Mouse (Mus musculus) hindbrain, postnatal 0 days (tissue): ENCODE measurements around the gene Ndufb7. TPM values are rescaled to one million over a fixed set of nuclear protein-coding genes. Genes with fewer than 3 reads are reported as not detected.
A peak's percentile ranks its signal among the peaks of the same experiment; 100 is the strongest.

Source experiments
- ATAC-seq: fragments of 200-750 bp; cut with Nextera tagmentation; 2 replicates; pipeline ENCODE4 v1.8.0; 2017; ENCODE audit warnings: mild to moderate bottlenecking, moderate TSS enrichment, moderate library complexity
- DNase-seq: peaks from one replicate; pipeline ENCODE4 v3.0.0-alpha.2; 2015; ENCODE audit warnings: low spot score
- H3K27ac ChIP-seq: fragments of 300-500 bp; sonication (generic); 2 replicates; pipeline ENCODE4 v1.5.1; 2014; ENCODE audit warnings: mild to moderate bottlenecking
- H3K27me3 ChIP-seq: fragments of 300-500 bp; sonication (generic); 2 replicates; pipeline ENCODE4 v1.6.1; 2014; ENCODE audit warnings: low read length, mixed read lengths; ENCODE audit not compliant: insufficient read depth
- H3K36me3 ChIP-seq: fragments of 300-500 bp; sonication (generic); 2 replicates; pipeline ENCODE4 v1.6.1; 2014; ENCODE audit warnings: low read length, mixed read lengths; ENCODE audit not compliant: insufficient read depth
- H3K4me1 ChIP-seq: fragments of 300-500 bp; sonication (generic); 2 replicates; pipeline ENCODE4 v1.6.1; 2014; ENCODE audit warnings: antibody characterized with exemption, low read length, mixed read lengths; ENCODE audit not compliant: insufficient read depth
- H3K4me2 ChIP-seq: fragments of 300-500 bp; sonication (generic); 2 replicates; pipeline ENCODE4 v1.6.1; 2014; ENCODE audit warnings: low read depth, mild to moderate bottlenecking, low read length, moderate library complexity, mixed read lengths
- H3K4me3 ChIP-seq: fragments of 300-500 bp; sonication (generic); 2 replicates; pipeline ENCODE4 v1.5.1; 2014; ENCODE audit warnings: low read length
- H3K9ac ChIP-seq: fragments of 300-500 bp; sonication (generic); replicated peaks from 2 replicates; pipeline ENCODE4 v1.6.1; 2014; ENCODE audit warnings: mild to moderate bottlenecking, low read length, moderate library complexity, mixed read lengths
- H3K9me3 ChIP-seq: fragments of 300-500 bp; sonication (generic); 2 replicates; pipeline ENCODE4 v1.6.1; 2016; ENCODE audit warnings: low read length, mixed read lengths
- CTCF ChIP-seq: IDR thresholded peaks from 2 replicates; pipeline ENCODE4 v1.5.1; 2016; ENCODE audit warnings: antibody characterized with exemption, control low read depth, low read depth
- WGBS: fragments of 180-500 bp; shearing (Covaris S2); extraction: QIAGEN DNeasy Blood & Tissue Kit; methylation state at CpG from one replicate; pipeline ENCODE4 v1.1.7; 2014; 5-methylcytosine and 5-hydroxymethylcytosine counted together
- polyA plus RNA-seq: library from polyadenylated mRNA; unstranded; fragments of >200 nt; fragmentation: Nextera tagmentation; extraction: Ambion mirVana; gene quantifications from 2 replicates; pipeline ENCODE4 v1.2.1, GENCODE M21; 2015
- total RNA-seq: library from RNA; depleted of rRNA; stranded (reverse); fragments of >200 nt; gene quantifications from 2 replicates; pipeline ENCODE4 v1.2.3, GENCODE M21; 2014

The Ndufb7 gene
- total and polyA plus RNA-seq, 2 experiments from 2014 or later = 186 to 442 TPM

- H3K9ac ChIP-seq = no peak overlapping the region
- no peak overlapping the region for H3K4me2 ChIP-seq
- no peaks in the 10 kb centered on the region for H3K36me3 ChIP-seq
- no peaks in the 10 kb centered on the region for H3K4me1 ChIP-seq
- H3K4me3 ChIP-seq = no peak overlapping the region
- H3K27me3 ChIP-seq = no peaks in the 10 kb centered on the region
- no peak for DNase-seq
- WGBS = 5% methylated on average over 1 of the region's 1 CpGs
- H3K9me3 ChIP-seq = no peaks in the 10 kb centered on the region
- no peak overlapping the region for H3K27ac ChIP-seq
- ATAC-seq = no peak
- peak; percentile 39 for TF ChIP-seq CTCF
These were observed 31.7 kb downstream of the Ndufb7 start for GRCm38 (mm10) chr8:83598146-83598545.

- H3K4me2 ChIP-seq = no peak overlapping the region
- TF ChIP-seq CTCF = no peak
- H3K27ac ChIP-seq = no peak overlapping the region
- no peak overlapping the region for H3K4me3 ChIP-seq
- no peaks in the 10 kb centered on the region for H3K9me3 ChIP-seq
- no peak overlapping the region for H3K9ac ChIP-seq
- no peaks in the 10 kb centered on the region for H3K4me1 ChIP-seq
- DNase-seq = no peak
- no peaks in the 10 kb centered on the region for H3K36me3 ChIP-seq
- no peaks in the 10 kb centered on the region for H3K27me3 ChIP-seq
- ATAC-seq = no peak
These were observed 33.3 kb downstream of the Ndufb7 start for GRCm38 (mm10) chr8:83599814-83600213.

GRCm38 (mm10) chr8:83602650-83603029, 36.2 kb downstream of the Ndufb7 start:
- TF ChIP-seq CTCF = no peak
- 82% methylated on average over 2 of the region's 2 CpGs for WGBS
- no peak for ATAC-seq

GRCm38 (mm10) chr8:83607661-83608397, 41.4 kb downstream of the Ndufb7 start, which contains the start of the genes Tecr and Dnajb1:
Gene Tecr, minus strand, starts transcription at chr8:83607971.
Gene Dnajb1, plus strand, starts transcription at chr8:83608193.
- under 1% methylated on average over 69 of the region's 69 CpGs for WGBS
- ATAC-seq = peak; percentile 98

More at GRCm38 (mm10) chr8:83602650-83603029, 36.2 kb downstream of the Ndufb7 start:
- H3K9ac ChIP-seq = no peak overlapping the region
- no peak overlapping the region for H3K27ac ChIP-seq
- H3K4me2 ChIP-seq = no peak overlapping the region
- no peaks in the 10 kb centered on the region for H3K36me3 ChIP-seq
- H3K9me3 ChIP-seq = no peaks in the 10 kb centered on the region
- DNase-seq = no peak
- H3K4me3 ChIP-seq = no peak overlapping the region
- H3K4me1 ChIP-seq = peaks cover 6% of the 10 kb centered on the region; the same call in 1 of the 2 replicates
- no peaks in the 10 kb centered on the region for H3K27me3 ChIP-seq

GRCm38 (mm10) chr8:83608398-83608829, 41.9 kb downstream of the Ndufb7 start:
- H3K4me3 ChIP-seq = peak overlapping the region; percentile 82
- peak; percentile 78 for ATAC-seq
- no peaks in the 10 kb centered on the region for H3K9me3 ChIP-seq
- H3K27me3 ChIP-seq = no peaks in the 10 kb centered on the region
- WGBS = under 1% methylated on average over 51 of the region's 51 CpGs
- H3K9ac ChIP-seq = peak overlapping the region; percentile 86
- peaks cover 31% of the 10 kb centered on the region for H3K36me3 ChIP-seq
- peak overlapping the region; percentile 80 for H3K4me2 ChIP-seq
- peak overlapping the region; percentile 98 for H3K27ac ChIP-seq
- H3K4me1 ChIP-seq = peaks cover 16% of the 10 kb centered on the region
- DNase-seq = peak; percentile 84
- peak; percentile 28; the same call in 1 of the 2 replicates for TF ChIP-seq CTCF

More at GRCm38 (mm10) chr8:83607661-83608397, 41.4 kb downstream of the Ndufb7 start, which contains the start of the genes Tecr and Dnajb1:
- TF ChIP-seq CTCF = no peak
- peak within 1 kb of the TSS; percentile 80 for H3K4me2 ChIP-seq
- H3K36me3 ChIP-seq = peaks cover 30% of the 10 kb centered on the region
- H3K9ac ChIP-seq = peak within 1 kb of the TSS; percentile 86
- H3K9me3 ChIP-seq = no peaks in the 10 kb centered on the region
- peak; percentile 100 for DNase-seq
- H3K4me3 ChIP-seq = peak within 1 kb of the TSS; percentile 82
- H3K4me1 ChIP-seq = peaks cover 16% of the 10 kb centered on the region
- peak within 1 kb of the TSS; percentile 98 for H3K27ac ChIP-seq
- no peaks in the 10 kb centered on the region for H3K27me3 ChIP-seq

GRCm38 (mm10) chr8:83609086-83609485, 42.6 kb downstream of the Ndufb7 start:
- WGBS = 31% methylated on average over 9 of the region's 9 CpGs
- TF ChIP-seq CTCF = no peak
- Histone ChIP-seq H3K9ac (peak overlapping the region; percentile 86), H3K4me2 (peak overlapping the region; percentile 80), H3K9me3 (no peaks in the 10 kb centered on the region), H3K27ac (peak overlapping the region; percentile 98), H3K27me3 (no peaks in the 10 kb centered on the region), H3K36me3 (peaks cover 31% of the 10 kb centered on the region), H3K4me3 (peak overlapping the region; percentile 82), H3K4me1 (peaks cover 16% of the 10 kb centered on the region)
- ATAC-seq = no peak
- no peak for DNase-seq

- ATAC-seq = no peak
- Histone ChIP-seq H3K4me3 (peak overlapping the region; percentile 82), H3K9me3 (no peaks in the 10 kb centered on the region), H3K36me3 (peaks cover 31% of the 10 kb centered on the region), H3K4me2 (peak overlapping the region; percentile 80), H3K9ac (no peak overlapping the region), H3K4me1 (peaks cover 16% of the 10 kb centered on the region), H3K27ac (no peak overlapping the region), H3K27me3 (no peaks in the 10 kb centered on the region)
- no peak for TF ChIP-seq CTCF
- 94% methylated on average over 10 of the region's 10 CpGs for WGBS
- DNase-seq = no peak
These were observed 43.2 kb downstream of the Ndufb7 start for GRCm38 (mm10) chr8:83609547-83610180.
